Mouse (Mus musculus) macrophage (primary cell): Measurements from ENCODE around the gene Zfp131. TPM values are rescaled to one million over a fixed set of nuclear protein-coding genes. Genes with fewer than 3 reads are reported as not detected.

Experiments
- H3K27ac ChIP-seq: fragments of 350-480 bp; formaldehyde crosslinking; 2 replicates; pipeline ENCODE4 v1.9.0; 2021
- H3K36me3 ChIP-seq: fragments of 350-480 bp; formaldehyde crosslinking; 2 replicates; pipeline ENCODE4 v1.9.0; 2021; ENCODE audit errors: inconsistent target
- H3K4me3 ChIP-seq: fragments of 350-480 bp; formaldehyde crosslinking; 2 replicates; pipeline ENCODE4 v1.9.0; 2021; ENCODE audit errors: inconsistent target
- H3K79me2 ChIP-seq: fragments of 350-480 bp; formaldehyde crosslinking; 2 replicates; pipeline ENCODE4 v1.9.0; 2021; ENCODE audit errors: inconsistent target
- WGBS: methylation state at CpG from one replicate; pipeline ENCODE4 v1.1.7; 2026; ENCODE audit warnings: inconsistent platforms; ENCODE audit not compliant: missing documents; 5-methylcytosine and 5-hydroxymethylcytosine counted together
- polyA plus RNA-seq: library from polyadenylated mRNA; stranded (reverse); fragments of 250-400 nt; gene quantifications from 3 replicates; pipeline ENCODE4 v1.2.4, GENCODE M21; 2018; ENCODE audit warnings: inconsistent platforms

Zfp131 gene
- polyA plus RNA-seq, 1 experiment from 2014 or later = 19.7 TPM

- Histone ChIP-seq H3K36me3 (peaks cover 14% of the 10 kb centered on the region; the same call in 1 of the 2 replicates), H3K4me3 (peak overlapping the region; percentile 65), H3K27ac (peak overlapping the region; percentile 32), H3K79me2 (peaks cover 19% of the 10 kb centered on the region; the same call in 1 of the 2 replicates)
- 3% methylated on average over 56 of the region's 66 CpGs for WGBS
Measured at GRCm38 (mm10) chr13:119789851-119790717, 605 bp downstream of the Zfp131 start.

GRCm38 (mm10) chr13:119783581-119783980 lies 7.1 kb downstream of the Zfp131 start:
- Histone ChIP-seq H3K36me3 (peaks cover 69% of the 10 kb centered on the region), H3K4me3 (no peak overlapping the region), H3K79me2 (peaks cover 13% of the 10 kb centered on the region; the same call in 1 of the 2 replicates), H3K27ac (no peak overlapping the region)
- WGBS = 79% methylated on average over 4 of the region's 4 CpGs

GRCm38 (mm10) chr13:119768541-119768940 lies 22.1 kb downstream of the Zfp131 start:
- no peaks in the 10 kb centered on the region for H3K79me2 ChIP-seq
- no peak overlapping the region for H3K27ac ChIP-seq
- H3K4me3 ChIP-seq = no peak overlapping the region
- peaks cover 61% of the 10 kb centered on the region for H3K36me3 ChIP-seq
- WGBS = 93% methylated on average over 6 of the region's 6 CpGs

GRCm38 (mm10) chr13:119766480-119766879 lies 24.2 kb downstream of the Zfp131 start:
- Histone ChIP-seq H3K36me3 (peaks cover 42% of the 10 kb centered on the region), H3K27ac (no peak overlapping the region), H3K79me2 (no peaks in the 10 kb centered on the region), H3K4me3 (no peak overlapping the region)
- 96% methylated on average over 7 of the region's 7 CpGs for WGBS

- no peak overlapping the region for H3K4me3 ChIP-seq
Measured at GRCm38 (mm10) chr13:119756831-119757230, 33.9 kb downstream of the Zfp131 start.

GRCm38 (mm10) chr13:119755681-119756471 lies 34.8 kb downstream of the Zfp131 start, which contains the start of gene Nim1k:
Nim1k (minus strand) TSS chr13:119755882.
- H3K4me3 ChIP-seq = peak within 1 kb of the TSS; percentile 24
- H3K79me2 ChIP-seq = no peaks in the 10 kb centered on the region
- 0 out of 2 replicates have a peak within 1 kb of the TSS, but pooled peaks have one; percentile 13 for H3K27ac ChIP-seq
- WGBS = 17% methylated on average over 43 of the region's 43 CpGs
- 0 out of 2 replicates have a peak, but pooled peaks cover 2% of the 10 kb centered on the region for H3K36me3 ChIP-seq

More at GRCm38 (mm10) chr13:119756831-119757230, 33.9 kb downstream of the Zfp131 start:
- H3K36me3 ChIP-seq = peaks cover 9% of the 10 kb centered on the region; the same call in 1 of the 2 replicates
- 83% methylated on average over 5 of the region's 5 CpGs for WGBS
- no peak overlapping the region for H3K27ac ChIP-seq
- H3K79me2 ChIP-seq = no peaks in the 10 kb centered on the region

GRCm38 (mm10) chr13:119755141-119755547 lies 35.5 kb downstream of the Zfp131 start:
- Histone ChIP-seq H3K4me3 (peak overlapping the region; percentile 24), H3K27ac (0 out of 2 replicates have a peak overlapping the region, but pooled peaks have one; percentile 13), H3K36me3 (no peaks in the 10 kb centered on the region), H3K79me2 (no peaks in the 10 kb centered on the region)
- 2% methylated on average over 16 of the region's 16 CpGs for WGBS

- Histone ChIP-seq H3K36me3 (no peaks in the 10 kb centered on the region), H3K79me2 (no peaks in the 10 kb centered on the region), H3K4me3 (peak overlapping the region; percentile 24; the same call in 1 of the 2 replicates), H3K27ac (0 out of 2 replicates have a peak overlapping the region, but pooled peaks have one; percentile 13)
- 0% methylated on average over 3 of the region's 3 CpGs for WGBS
Measured at GRCm38 (mm10) chr13:119754635-119755020, 36.1 kb downstream of the Zfp131 start.

GRCm38 (mm10) chr13:119753859-119754634 lies 36.6 kb downstream of the Zfp131 start:
- no peaks in the 10 kb centered on the region for H3K36me3 ChIP-seq
- 70% methylated on average over 9 of the region's 9 CpGs for WGBS
- no peak overlapping the region for H3K4me3 ChIP-seq
- no peak overlapping the region for H3K27ac ChIP-seq
- no peaks in the 10 kb centered on the region for H3K79me2 ChIP-seq

GRCm38 (mm10) chr13:119746930-119747329 lies 43.8 kb downstream of the Zfp131 start:
- H3K79me2 ChIP-seq = no peaks in the 10 kb centered on the region
- WGBS = 86% methylated on average over 4 of the region's 4 CpGs
- H3K36me3 ChIP-seq = no peaks in the 10 kb centered on the region
- no peak overlapping the region for H3K27ac ChIP-seq
- H3K4me3 ChIP-seq = no peak overlapping the region

- 68% methylated on average over 3 of the region's 3 CpGs for WGBS
- Histone ChIP-seq H3K79me2 (no peaks in the 10 kb centered on the region), H3K27ac (no peak overlapping the region), H3K36me3 (no peaks in the 10 kb centered on the region), H3K4me3 (no peak overlapping the region)
Measured at GRCm38 (mm10) chr13:119743470-119743869, 47.2 kb downstream of the Zfp131 start.

- H3K79me2 ChIP-seq = no peaks in the 10 kb centered on the region
- H3K27ac ChIP-seq = no peak overlapping the region
- no peak overlapping the region for H3K4me3 ChIP-seq
- 82% methylated on average over 6 of the region's 6 CpGs for WGBS
- H3K36me3 ChIP-seq = no peaks in the 10 kb centered on the region
Measured at GRCm38 (mm10) chr13:119742711-119743415, 47.8 kb downstream of the Zfp131 start.

- Histone ChIP-seq H3K27ac (no peak overlapping the region), H3K4me3 (no peak overlapping the region), H3K36me3 (no peaks in the 10 kb centered on the region), H3K79me2 (no peaks in the 10 kb centered on the region)
- 51% methylated on average over 19 of the region's 19 CpGs for WGBS
Measured at GRCm38 (mm10) chr13:119741390-119742237, 49.1 kb downstream of the Zfp131 start.
